Mouse (Mus musculus): Measurements from ENCODE around the gene Dab2ip.

DNA sequence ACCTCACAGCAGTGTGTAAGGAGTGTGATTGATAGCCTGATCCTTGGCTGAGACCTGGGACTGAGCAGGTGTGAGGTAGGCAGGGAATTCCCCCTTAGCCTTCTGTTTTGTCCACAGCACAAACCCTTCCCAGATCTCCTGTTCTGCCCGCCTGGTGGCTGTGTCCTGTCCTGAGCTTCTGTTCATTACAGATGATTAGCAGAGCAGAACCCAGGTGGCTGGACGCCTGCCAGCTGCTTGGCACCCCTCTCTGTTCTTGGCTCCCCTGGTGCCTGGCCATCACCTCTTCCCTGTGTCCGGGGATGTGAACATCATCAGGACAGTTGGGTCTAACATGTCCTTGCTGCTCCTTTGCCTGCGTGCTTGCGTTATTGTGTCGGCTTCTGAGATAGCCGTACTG is 165.6 kb downstream of the Dab2ip start:
- no peak for TF ChIP-seq CTCF (IDR thresholded peaks at IDR 0.05; ENCODE audit: control insufficient read depth, insufficient read depth, insufficient replicate concordance, low read depth, low read length)
- TF ChIP-seq POLR2A (IDR thresholded peaks at IDR 0.05; ENCODE audit: control insufficient read depth, low read depth, low read length) = no peak

Data from testis, adult 2 months (tissue).